Mouse (Mus musculus): ENCODE results near the gene Elp4.

The Elp4 gene

DNA sequence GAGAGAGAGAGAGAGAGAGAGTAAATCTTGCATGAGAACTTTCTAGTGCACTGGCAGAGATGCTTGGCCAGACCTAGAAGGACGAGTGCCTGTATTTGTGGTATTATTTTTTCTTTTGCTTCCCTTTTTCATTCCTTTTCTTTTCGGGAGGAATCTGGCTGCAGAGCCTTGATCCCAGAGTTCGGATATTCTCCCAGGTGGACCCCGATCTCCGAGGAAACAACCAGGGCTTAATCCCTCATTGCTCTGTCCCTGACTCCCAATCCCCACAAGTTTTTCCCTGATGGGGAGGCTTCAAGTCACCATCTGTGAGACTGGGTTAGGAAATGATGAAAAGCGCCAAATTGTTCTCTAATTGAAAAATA is 233.7 kb downstream of the Elp4 start:
- no peak for DNase-seq (ENCODE audit: low spot score)

- no peak for DNase-seq (ENCODE audit: low spot score)
These were observed 234.3 kb downstream of the Elp4 start for GRCm38 (mm10) chr2:105669881-105670730.

DNA sequence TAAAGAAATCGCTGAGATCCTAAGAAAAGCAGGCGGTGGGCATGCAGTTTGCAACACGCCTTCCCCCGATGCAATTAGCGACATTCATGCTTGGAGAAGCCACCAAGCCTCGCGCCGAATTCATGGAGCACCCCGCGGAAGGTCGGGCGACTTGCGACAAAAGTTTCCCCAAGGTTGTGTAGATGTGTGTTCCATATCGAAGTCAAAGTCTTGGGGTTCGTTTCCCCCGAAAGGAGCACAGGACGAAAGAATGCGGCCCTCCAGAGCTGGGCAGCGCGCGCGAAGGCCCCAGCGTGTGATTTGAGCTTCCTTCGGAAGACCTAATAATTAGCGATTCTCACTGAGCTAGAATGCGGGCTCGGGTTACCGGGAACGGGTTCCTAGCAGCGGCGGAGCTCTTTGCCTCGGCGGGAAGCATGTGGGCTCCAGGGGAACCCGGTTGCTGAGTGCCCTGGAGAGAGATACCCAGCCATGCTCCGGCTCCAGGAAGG is 234.9 kb downstream of the Elp4 start:
- no peak for DNase-seq (ENCODE audit: low spot score)

GRCm38 (mm10) chr2:105668271-105669270 is 235.8 kb downstream of the Elp4 start, which contains the start of gene Pax6:
Gene Pax6, plus strand, starts transcription at chr2:105668900.
- no peak for DNase-seq (ENCODE audit: low spot score)

DNA sequence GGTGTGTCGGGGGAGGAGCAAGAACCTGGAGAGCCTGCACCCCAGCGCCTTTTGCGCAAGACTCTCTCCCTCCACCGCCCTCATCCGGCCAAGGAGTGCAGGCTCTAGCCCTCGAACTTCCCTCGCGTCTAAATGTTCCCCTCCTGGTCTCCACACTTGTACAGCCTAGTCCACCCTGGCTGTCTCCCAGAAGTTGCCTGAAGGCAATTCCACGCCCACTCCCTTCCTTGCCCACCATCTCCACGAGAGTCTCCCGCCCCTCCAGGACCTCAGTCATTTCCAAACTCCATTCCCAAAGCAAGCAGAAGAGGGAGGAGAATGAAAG is 236.8 kb downstream of the Elp4 start:
- DNase-seq (ENCODE audit: low spot score): no peak

- DNase-seq (ENCODE audit: low spot score): no peak
These were observed 237.4 kb downstream of the Elp4 start for GRCm38 (mm10) chr2:105666763-105667625.

GRCm38 (mm10) chr2:105666331-105666730 is 238.0 kb downstream of the Elp4 start:
- DNase-seq (ENCODE audit: low spot score): no peak

DNA sequence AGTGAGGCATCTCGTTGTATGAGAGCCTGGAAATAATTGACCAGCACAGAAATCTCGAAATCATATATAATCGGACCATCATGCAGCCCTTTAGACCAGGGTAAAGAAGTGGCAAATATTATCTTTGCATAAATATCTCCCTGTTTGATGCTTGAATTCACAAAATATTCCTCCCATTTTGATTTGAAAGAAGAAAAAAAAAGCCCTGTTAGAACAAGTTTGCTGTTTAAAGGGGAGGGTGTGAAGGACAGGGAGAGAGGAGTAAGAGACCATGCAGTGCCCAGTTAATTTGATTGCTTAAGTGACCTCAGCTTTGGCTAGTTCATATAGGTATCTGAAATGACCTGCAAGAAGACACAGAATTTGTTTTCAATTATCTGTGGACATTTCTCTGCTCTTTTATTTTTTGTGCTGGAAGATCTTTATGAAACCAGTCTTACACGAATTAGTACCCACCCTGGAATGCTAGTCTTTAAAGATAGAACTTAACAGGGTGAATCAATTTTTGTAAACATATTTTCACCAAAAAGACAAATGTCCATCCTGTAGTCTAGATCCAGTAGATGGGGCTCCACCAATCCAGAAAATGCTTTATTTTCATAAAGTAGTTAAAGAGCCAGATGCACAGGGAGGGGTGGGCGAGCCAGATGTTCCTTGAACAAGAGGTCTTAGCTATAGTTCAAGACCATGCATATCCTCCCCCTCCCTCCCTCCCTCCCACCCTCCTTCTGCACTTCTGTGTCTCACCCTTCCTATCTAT is 238.7 kb downstream of the Elp4 start:
- no peak for DNase-seq (ENCODE audit: low spot score)

DNA sequence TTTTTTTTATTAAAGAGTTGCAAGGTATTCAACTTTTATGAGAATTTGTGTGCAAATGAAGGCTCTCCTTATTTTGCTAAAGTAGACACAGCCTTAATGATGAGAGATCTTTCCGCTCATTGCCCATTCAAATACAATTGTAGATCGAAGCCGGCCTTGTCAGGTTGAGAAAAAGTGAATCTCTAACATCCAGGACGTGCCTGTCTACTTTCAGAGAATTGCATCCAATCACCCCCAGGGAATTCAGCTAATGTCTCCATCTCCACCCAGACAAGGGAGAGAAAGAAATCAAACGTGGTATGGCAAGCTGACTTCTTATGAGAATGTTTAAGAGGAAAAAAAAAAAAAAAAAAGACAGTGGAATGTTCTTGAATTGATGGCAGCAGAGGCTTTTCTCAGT is 239.4 kb downstream of the Elp4 start:
- no peak for DNase-seq (ENCODE audit: low spot score)

DNA sequence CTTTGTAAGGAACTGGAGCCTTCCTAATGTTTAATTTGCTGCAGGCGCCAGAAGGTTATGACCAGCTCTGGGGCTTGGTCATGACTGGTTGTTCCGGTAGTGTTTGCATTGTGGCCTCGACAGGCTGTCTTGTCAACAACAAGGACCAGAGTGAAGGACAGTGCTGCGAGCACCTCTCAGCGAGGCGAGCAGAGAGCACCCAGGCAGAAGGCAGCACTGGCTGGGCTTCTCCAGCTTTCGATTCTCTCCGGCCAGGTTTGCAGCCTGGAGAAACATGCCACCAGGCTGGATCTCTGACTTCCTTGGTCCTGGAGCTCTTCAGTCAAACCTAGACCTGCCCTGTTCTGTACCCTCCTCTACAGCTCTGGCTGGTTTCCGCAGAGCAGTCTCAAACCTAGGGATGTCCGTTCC is 241.3 kb downstream of the Elp4 start:
- DNase-seq (ENCODE audit: low spot score): no peak

- no peak for DNase-seq (ENCODE audit: low spot score)
These were observed 241.8 kb downstream of the Elp4 start for GRCm38 (mm10) chr2:105662606-105663005.

GRCm38 (mm10) chr2:105662121-105662520 is 242.2 kb downstream of the Elp4 start:
- no peak for DNase-seq (ENCODE audit: low spot score)

- DNase-seq (ENCODE audit: low spot score): no peak
These were observed 242.7 kb downstream of the Elp4 start for GRCm38 (mm10) chr2:105661623-105662066.

DNA sequence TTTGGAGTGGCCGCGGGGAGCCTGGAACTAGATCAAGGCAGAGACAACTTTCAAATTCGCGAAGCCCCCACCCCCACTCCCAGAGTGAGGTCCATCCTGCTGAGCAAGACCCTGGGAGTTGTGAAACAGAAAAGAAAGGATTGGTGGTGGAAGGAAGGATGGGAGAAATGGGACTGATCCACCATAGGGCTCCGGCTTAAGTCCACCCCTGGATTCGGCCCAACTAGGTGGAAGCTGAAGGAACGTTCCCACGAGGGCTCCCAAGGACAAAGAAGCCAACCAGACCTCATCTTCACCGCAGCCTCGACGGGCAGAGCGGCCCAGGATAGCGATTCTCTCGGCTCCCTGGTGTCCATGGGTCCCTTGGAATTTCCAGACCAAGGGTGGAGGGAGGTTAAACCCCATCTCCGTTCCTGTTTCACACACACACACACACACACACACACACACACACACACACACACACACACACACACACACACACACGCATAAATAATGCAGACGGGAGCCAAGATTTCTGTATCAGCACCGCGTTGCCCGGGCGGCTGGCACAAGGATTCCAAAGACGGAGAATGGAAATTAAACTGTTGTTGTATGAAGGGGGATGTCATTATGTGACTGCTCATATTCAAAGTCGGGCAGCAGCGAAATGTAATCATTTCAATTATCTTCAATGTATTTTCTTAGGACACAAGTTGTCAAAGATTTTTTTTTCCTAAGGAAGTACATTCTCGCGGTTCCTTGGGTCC is 243.3 kb downstream of the Elp4 start:
- DNase-seq (ENCODE audit: low spot score): no peak

DNA sequence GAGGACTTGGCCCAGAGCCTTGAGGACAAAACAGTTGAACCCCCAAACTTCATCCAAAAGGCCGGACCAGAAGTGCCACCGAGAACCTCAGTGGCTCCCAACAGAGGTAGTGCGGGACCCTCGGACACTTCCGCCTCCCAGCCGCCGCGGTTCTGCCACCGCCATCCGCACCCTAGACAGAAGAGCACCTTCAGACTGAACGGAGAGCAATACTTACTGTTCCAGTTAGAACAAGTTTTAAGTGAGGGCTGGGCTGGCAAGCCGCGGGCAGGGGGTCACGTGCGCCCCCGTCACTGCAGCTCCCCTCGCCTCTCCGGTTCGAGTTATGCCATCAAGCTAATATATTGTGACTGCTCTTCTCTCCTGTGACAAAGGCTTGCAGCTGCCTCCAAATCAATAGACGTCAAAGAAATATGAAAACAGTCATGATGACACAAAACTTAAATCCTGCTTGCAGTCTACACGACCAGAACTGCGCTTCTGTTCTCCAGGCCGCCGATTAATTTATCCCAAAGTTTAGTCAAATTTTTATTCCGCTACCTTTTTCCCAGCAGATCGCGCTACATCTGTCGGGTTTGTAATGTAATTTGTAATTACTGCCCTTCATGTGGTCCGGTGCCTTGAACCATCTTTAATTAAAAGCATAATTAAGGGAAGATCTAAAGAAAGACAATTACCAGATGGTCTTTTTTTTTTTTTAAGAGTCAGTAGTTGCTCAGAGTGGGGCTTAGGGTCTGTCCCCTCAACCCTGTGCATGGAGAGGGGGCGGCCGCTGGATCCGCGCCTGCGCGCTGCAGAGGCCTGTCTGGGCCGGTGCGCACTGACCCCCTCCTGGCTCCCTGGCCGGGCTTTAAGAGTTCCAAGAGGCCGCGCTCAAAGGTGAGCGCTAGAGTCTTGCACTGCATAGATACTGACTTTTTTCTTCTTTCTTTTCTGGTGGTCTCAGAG is 244.2 kb downstream of the Elp4 start:
- no peak for DNase-seq (ENCODE audit: low spot score)

DNA sequence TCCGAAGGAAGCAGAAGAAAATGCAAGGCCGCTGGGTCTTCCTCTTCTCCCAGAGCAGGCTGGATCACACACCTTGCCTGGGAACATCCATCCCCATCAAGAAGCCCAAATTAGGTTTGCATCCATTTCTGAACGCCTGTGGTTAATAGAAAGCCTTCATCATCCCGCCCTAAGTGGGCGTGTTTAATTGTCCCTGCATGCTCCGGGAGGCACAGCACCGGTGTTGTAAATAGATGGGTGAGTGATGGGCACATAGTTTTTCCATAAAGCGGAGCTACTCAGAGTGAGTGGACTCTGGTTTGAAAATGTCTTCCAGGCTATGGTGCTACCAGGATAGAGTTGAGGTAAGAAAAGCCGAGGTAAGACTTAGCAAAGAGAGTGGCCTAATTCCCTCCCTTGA is 245.0 kb downstream of the Elp4 start:
- DNase-seq (ENCODE audit: low spot score): no peak

GRCm38 (mm10) chr2:105656456-105656855 is 247.9 kb downstream of the Elp4 start:
- no peak for DNase-seq (ENCODE audit: low spot score)
